Mouse (Mus musculus) ES-E14 (cell line): ENCODE measurements around the gene Ucp1.

Experiments
- CHD2 ChIP-seq: IDR thresholded peaks from 2 replicates; pipeline ENCODE4 v1.6.1; 2014; ENCODE audit warnings: mild to moderate bottlenecking, low read depth, low read length, inconsistent platforms
- HCFC1 ChIP-seq: IDR thresholded peaks from 2 replicates; pipeline ENCODE4 v1.6.1; 2012; ENCODE audit warnings: low read length, inconsistent platforms, borderline replicate concordance; ENCODE audit not compliant: insufficient read depth
- MAFK ChIP-seq: IDR thresholded peaks from 2 replicates; pipeline ENCODE4 v1.6.1; 2014; ENCODE audit warnings: mild to moderate bottlenecking, low read depth, low read length, inconsistent platforms; ENCODE audit not compliant: insufficient read depth
- ZC3H11A ChIP-seq: IDR thresholded peaks from 2 replicates; pipeline ENCODE4 v1.6.1; 2012; ENCODE audit warnings: low read depth, mild to moderate bottlenecking, inconsistent platforms, low read length, borderline replicate concordance
- ZNF384 ChIP-seq: IDR thresholded peaks from 2 replicates; pipeline ENCODE4 v1.6.1; 2012; ENCODE audit warnings: low read depth, low read length, inconsistent platforms

- TF ChIP-seq HCFC1 (no peak), ZNF384 (no peak), ZC3H11A (no peak), MAFK (no peak), CHD2 (no peak)
These were observed 7.2 kb downstream of the Ucp1 start for GRCm38 (mm10) chr8:83297375-83297774.
